Mouse (Mus musculus): ENCODE results near the gene Etfrf1. TPM values are rescaled to one million over a fixed set of nuclear protein-coding genes. Genes with fewer than 3 reads are reported as not detected.

Etfrf1 gene
- polyA plus RNA-seq, 1 experiment from 2014 or later: 35.1 TPM

DNA sequence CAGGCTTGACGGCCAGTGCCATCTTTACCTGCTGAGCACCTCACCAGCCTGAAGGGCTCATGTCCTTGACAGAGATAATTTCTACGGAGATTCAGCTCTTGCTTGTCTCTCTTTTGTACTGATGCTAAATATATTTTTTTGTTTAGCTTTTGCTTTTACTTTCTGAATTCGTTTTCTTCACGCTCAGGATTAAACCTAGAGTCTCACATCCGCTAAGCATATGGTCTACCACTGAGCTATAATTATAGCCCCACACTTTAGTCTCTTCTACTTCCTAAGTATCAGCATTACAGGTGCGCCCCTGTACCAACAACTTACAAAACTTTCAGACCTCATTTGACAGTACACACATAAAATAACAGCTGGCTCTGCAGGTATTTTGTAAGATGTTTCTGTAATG lies 24.4 kb downstream of the Etfrf1 start:
- H3K4me3 ChIP-seq (ENCODE audit: low read depth, low read length): no peak overlapping the region
- no peaks in the 10 kb centered on the region for H3K9me3 ChIP-seq (ENCODE audit: control insufficient read depth, low read length)
- no peak overlapping the region for H3K27ac ChIP-seq (replicated peaks)
- no peak overlapping the region for H3K4me2 ChIP-seq (replicated peaks; ENCODE audit: low read depth)
- DNase-seq (ENCODE audit: low spot score) (no peak), ATAC-seq (ENCODE audit: low FRiP score, low TSS enrichment) (no peak)
- TF ChIP-seq CTCF (IDR thresholded peaks at IDR 0.05; ENCODE audit: low read depth): no peak
- no peak for TF ChIP-seq EP300 (optimal IDR thresholded peaks at IDR 0.05)
- no peak overlapping the region for H3K9ac ChIP-seq (ENCODE audit: low read length)
- 88% methylated on average over 6 of the region's 6 CpGs for WGBS
- no peaks in the 10 kb centered on the region for H3K27me3 ChIP-seq (ENCODE audit: control insufficient read depth, insufficient read depth, low read length)
- H3K4me1 ChIP-seq (replicated peaks; ENCODE audit: control insufficient read depth, insufficient read depth): no peaks in the 10 kb centered on the region
- no peaks in the 10 kb centered on the region; the same call in 1 of the 2 replicates for H3K36me3 ChIP-seq (ENCODE audit: control insufficient read depth, insufficient read depth, low read length)

DNA sequence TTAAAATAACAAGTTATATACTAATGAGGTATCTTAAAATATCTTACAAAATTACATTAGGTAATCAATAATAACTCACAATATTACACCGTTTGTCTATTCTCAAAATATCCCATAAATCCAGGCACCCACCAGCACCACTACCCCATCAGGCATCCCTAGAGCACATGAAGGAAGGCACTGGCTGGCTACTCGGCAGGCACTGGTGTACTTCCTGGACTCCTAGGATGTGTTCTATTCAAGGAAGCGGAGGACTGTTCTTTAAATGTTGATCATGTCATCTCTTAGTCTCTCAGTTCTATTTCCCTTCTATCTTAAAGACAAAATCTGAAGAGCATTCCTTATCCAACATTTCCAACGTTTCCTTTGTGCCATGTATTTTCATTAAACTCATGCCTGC lies 26.2 kb downstream of the Etfrf1 start:
- DNase-seq (ENCODE audit: low spot score): no peak
- no peaks in the 10 kb centered on the region for H3K27me3 ChIP-seq (ENCODE audit: control insufficient read depth, insufficient read depth, low read length)
- no peak overlapping the region for H3K4me3 ChIP-seq (ENCODE audit: low read depth, low read length)
- ATAC-seq (ENCODE audit: low FRiP score, low TSS enrichment): no peak
- TF ChIP-seq EP300 (optimal IDR thresholded peaks at IDR 0.05) (no peak), CTCF (IDR thresholded peaks at IDR 0.05; ENCODE audit: low read depth) (no peak)
- no peaks in the 10 kb centered on the region for H3K4me1 ChIP-seq (replicated peaks; ENCODE audit: control insufficient read depth, insufficient read depth)
- no peaks in the 10 kb centered on the region for H3K9me3 ChIP-seq (ENCODE audit: control insufficient read depth, low read length)
- 80% methylated on average over 4 of the region's 4 CpGs for WGBS
- H3K27ac ChIP-seq (replicated peaks): no peak overlapping the region
- H3K4me2 ChIP-seq (replicated peaks; ENCODE audit: low read depth): no peak overlapping the region
- H3K9ac ChIP-seq (ENCODE audit: low read length): no peak overlapping the region
- no peaks in the 10 kb centered on the region; the same call in 1 of the 2 replicates for H3K36me3 ChIP-seq (ENCODE audit: control insufficient read depth, insufficient read depth, low read length)

DNA sequence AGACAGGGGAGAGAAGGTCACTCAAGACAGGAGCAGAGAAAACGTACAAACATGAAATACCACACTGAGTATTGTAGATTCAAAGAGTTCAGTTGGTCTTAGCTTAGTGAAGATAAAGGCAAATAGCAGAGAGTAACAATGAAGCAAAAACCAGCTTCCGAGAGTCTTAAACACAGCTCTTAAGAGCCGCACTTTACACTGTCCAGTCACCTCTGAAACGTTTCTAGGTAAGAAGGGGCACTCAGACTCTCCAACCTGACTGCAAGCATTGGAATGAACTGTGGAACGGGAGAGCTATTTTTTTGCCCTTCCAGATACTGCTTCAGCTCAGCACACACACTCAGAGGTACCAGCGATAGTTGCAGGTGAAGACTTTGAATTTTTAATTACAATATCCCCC lies 29.4 kb downstream of the Etfrf1 start:
- Histone ChIP-seq H3K27ac (replicated peaks) (no peak overlapping the region), H3K27me3 (ENCODE audit: control insufficient read depth, insufficient read depth, low read length) (no peaks in the 10 kb centered on the region), H3K36me3 (ENCODE audit: control insufficient read depth, insufficient read depth, low read length) (no peaks in the 10 kb centered on the region; the same call in 1 of the 2 replicates), H3K4me3 (ENCODE audit: low read depth, low read length) (no peak overlapping the region), H3K4me1 (replicated peaks; ENCODE audit: control insufficient read depth, insufficient read depth) (no peaks in the 10 kb centered on the region), H3K9me3 (ENCODE audit: control insufficient read depth, low read length) (no peaks in the 10 kb centered on the region), H3K9ac (ENCODE audit: low read length) (no peak overlapping the region), H3K4me2 (replicated peaks; ENCODE audit: low read depth) (no peak overlapping the region)
- WGBS: 80% methylated on average over 6 of the region's 6 CpGs
- no peak for ATAC-seq (ENCODE audit: low FRiP score, low TSS enrichment)
- no peak for DNase-seq (ENCODE audit: low spot score)
- no peak for TF ChIP-seq CTCF (IDR thresholded peaks at IDR 0.05; ENCODE audit: low read depth)
- no peak for TF ChIP-seq EP300 (optimal IDR thresholded peaks at IDR 0.05)

DNA sequence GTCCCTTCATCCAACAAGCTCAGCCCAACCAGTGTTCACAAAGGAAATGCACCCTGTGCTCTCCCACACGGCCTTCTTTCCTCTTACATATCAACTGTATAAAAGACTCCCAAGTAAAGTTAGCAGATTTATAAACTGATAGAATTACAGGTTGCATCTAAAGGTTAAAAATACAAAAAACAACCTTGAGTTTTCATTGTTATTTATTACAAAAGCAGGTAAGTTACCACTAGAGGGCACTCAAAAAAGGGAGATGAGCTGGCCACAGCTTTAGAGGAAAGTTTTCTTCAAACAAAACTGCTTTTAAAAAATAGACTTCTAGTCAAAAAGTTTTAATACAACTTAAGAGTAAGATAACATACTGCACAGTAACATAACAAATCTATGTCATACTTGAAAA lies 31.6 kb downstream of the Etfrf1 start:
- no peak for TF ChIP-seq EP300 (optimal IDR thresholded peaks at IDR 0.05)
- peak; percentile 75 for TF ChIP-seq CTCF (IDR thresholded peaks at IDR 0.05; ENCODE audit: low read depth)
- Histone ChIP-seq H3K36me3 (ENCODE audit: control insufficient read depth, insufficient read depth, low read length) (no peaks in the 10 kb centered on the region; the same call in 1 of the 2 replicates), H3K27me3 (ENCODE audit: control insufficient read depth, insufficient read depth, low read length) (no peaks in the 10 kb centered on the region), H3K4me3 (ENCODE audit: low read depth, low read length) (no peak overlapping the region), H3K4me2 (replicated peaks; ENCODE audit: low read depth) (no peak overlapping the region), H3K4me1 (replicated peaks; ENCODE audit: control insufficient read depth, insufficient read depth) (no peaks in the 10 kb centered on the region), H3K9me3 (ENCODE audit: control insufficient read depth, low read length) (no peaks in the 10 kb centered on the region), H3K27ac (replicated peaks) (no peak overlapping the region), H3K9ac (ENCODE audit: low read length) (no peak overlapping the region)
- 19% methylated on average over 1 of the region's 1 CpGs for WGBS
- DNase-seq (ENCODE audit: low spot score): no peak
- ATAC-seq (ENCODE audit: low FRiP score, low TSS enrichment): no peak

DNA sequence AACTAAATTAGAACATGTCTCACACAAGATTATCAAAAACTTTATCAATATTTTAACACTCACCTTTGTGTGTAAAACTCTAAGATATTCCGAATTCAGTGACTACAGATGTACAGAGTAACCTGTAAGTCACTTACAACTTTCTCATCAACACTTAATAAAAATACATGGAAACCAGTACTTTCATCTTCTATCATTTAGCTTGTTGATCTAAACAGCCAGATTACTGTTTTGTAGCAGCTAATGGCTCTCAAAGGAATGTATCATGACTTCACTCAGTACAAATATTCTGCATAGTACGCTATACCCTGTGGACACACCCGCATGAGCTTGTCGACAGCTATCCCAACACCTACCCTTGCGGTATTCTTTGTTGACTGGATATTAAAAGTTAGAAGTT lies 35.9 kb downstream of the Etfrf1 start:
- ATAC-seq (ENCODE audit: low FRiP score, low TSS enrichment) (no peak), DNase-seq (ENCODE audit: low spot score) (no peak)
- Histone ChIP-seq H3K27ac (replicated peaks) (no peak overlapping the region), H3K9ac (ENCODE audit: low read length) (no peak overlapping the region), H3K27me3 (ENCODE audit: control insufficient read depth, insufficient read depth, low read length) (no peaks in the 10 kb centered on the region), H3K9me3 (ENCODE audit: control insufficient read depth, low read length) (no peaks in the 10 kb centered on the region), H3K4me1 (replicated peaks; ENCODE audit: control insufficient read depth, insufficient read depth) (peaks cover 2% of the 10 kb centered on the region; the same call in 1 of the 2 replicates), H3K4me2 (replicated peaks; ENCODE audit: low read depth) (no peak overlapping the region), H3K4me3 (ENCODE audit: low read depth, low read length) (no peak overlapping the region), H3K36me3 (ENCODE audit: control insufficient read depth, insufficient read depth, low read length) (no peaks in the 10 kb centered on the region)
- TF ChIP-seq CTCF (IDR thresholded peaks at IDR 0.05; ENCODE audit: low read depth) (no peak), EP300 (optimal IDR thresholded peaks at IDR 0.05) (no peak)
- WGBS: 71% methylated on average over 5 of the region's 5 CpGs

DNA sequence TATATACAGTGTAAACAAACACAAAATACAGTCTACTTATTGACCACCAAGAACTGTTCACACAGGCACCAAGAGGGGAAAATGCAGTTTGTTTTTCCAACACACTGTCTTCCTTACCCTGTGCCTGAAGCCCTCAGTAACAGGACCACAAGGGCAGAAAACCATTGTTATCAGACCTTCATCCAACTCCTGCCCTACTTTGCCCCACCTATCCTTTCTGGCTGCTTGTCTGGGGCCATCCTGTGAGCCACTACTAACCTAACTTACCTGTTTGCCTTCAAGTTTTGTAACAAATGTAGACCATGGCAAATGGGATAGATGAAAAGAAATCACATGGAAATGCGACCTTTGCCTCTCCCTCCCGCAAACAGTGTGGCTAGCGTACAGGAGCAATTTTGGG lies 37.0 kb downstream of the Etfrf1 start:
- DNase-seq (ENCODE audit: low spot score): no peak
- H3K27me3 ChIP-seq (ENCODE audit: control insufficient read depth, insufficient read depth, low read length): no peaks in the 10 kb centered on the region
- 78% methylated on average over 3 of the region's 3 CpGs for WGBS
- no peak overlapping the region for H3K4me3 ChIP-seq (ENCODE audit: low read depth, low read length)
- H3K9ac ChIP-seq (ENCODE audit: low read length): no peak overlapping the region
- H3K36me3 ChIP-seq (ENCODE audit: control insufficient read depth, insufficient read depth, low read length): no peaks in the 10 kb centered on the region
- no peak for TF ChIP-seq CTCF (IDR thresholded peaks at IDR 0.05; ENCODE audit: low read depth)
- TF ChIP-seq EP300 (optimal IDR thresholded peaks at IDR 0.05): no peak
- 0 out of 2 replicates have a peak overlapping the region, but pooled peaks have one; percentile 6 for H3K4me2 ChIP-seq (replicated peaks; ENCODE audit: low read depth)
- H3K9me3 ChIP-seq (ENCODE audit: control insufficient read depth, low read length): no peaks in the 10 kb centered on the region
- no peak for ATAC-seq (ENCODE audit: low FRiP score, low TSS enrichment)
- H3K4me1 ChIP-seq (replicated peaks; ENCODE audit: control insufficient read depth, insufficient read depth): peaks cover 2% of the 10 kb centered on the region; the same call in 1 of the 2 replicates
- H3K27ac ChIP-seq (replicated peaks): no peak overlapping the region

All from stomach, postnatal 0 days (tissue).